Comparison of ENCODE assay signal across 9 mouse cellular contexts in the genomic region with DNA sequence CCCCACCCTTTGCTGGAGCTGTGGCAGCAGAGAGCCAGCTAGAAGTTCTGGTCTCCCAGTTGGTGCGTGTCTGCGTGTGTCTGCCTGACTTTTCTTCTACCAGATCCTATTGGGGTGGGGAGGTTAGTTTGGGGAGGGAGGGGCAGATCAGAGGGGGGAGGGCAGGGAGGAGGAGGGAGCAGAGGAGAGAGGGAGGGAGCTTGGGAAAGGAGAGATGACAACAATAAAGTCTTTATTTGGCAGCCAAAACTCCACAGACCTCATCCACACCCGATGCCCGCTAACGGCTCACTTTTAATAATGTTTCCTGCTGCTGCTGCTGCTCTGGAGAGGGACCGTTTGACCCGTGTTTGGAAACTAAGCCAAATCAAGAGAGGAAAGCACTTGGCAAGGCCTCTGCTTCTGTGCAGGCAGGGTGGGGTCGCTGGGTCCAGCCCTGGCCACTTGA. TPM values are rescaled to one million over a fixed set of nuclear protein-coding genes. Genes with fewer than 3 reads are reported as not detected.
DNase-seq lines count a peak whose midpoint lies in the region; ATAC-seq and TF ChIP-seq lines count a peak whose summit lies in the region.
"Had no signal": no experiment of that assay in that cellular context is flagged by ENCODE, and none has a peak within 500 bp of the region (broad histone marks: within the 10 kb centered on the region; RNA-seq: fewer than 3 reads in every experiment).

TSS of gene Prelp (minus strand) at position 111 of the 448 bp plus-strand sequence.

- no peak within 1 kb of the TSS for H3K4me2 ChIP-seq in liver, embryonic 12.5 days
- H3K4me2 ChIP-seq in forebrain, embryonic 13.5 days = peak within 1 kb of the TSS; percentile 24
- H3K4me2 ChIP-seq in limb, embryonic 14.5 days (replicated peaks; ENCODE audit: low read depth, low read length, severe bottlenecking) = peak within 1 kb of the TSS; percentile 35
- peak within 1 kb of the TSS; percentile 14; the same call in 1 of the 2 replicates for H3K4me2 ChIP-seq in neural tube, embryonic 14.5 days (ENCODE audit: low read depth, low read length)

- H3K9me3 ChIP-seq in liver, embryonic 12.5 days (replicated peaks) = no peaks in the 10 kb centered on the region
- no peaks in the 10 kb centered on the region for H3K9me3 ChIP-seq in forebrain, embryonic 13.5 days (replicated peaks)
- H3K9me3 ChIP-seq in hindbrain, embryonic 10.5 days = 0 out of 2 replicates have a peak, but pooled peaks cover under 1% of the 10 kb centered on the region
- no peaks in the 10 kb centered on the region for H3K9me3 ChIP-seq in limb, embryonic 14.5 days (ENCODE audit: control insufficient read depth, low read length)
- no peaks in the 10 kb centered on the region for H3K9me3 ChIP-seq in neural tube, embryonic 14.5 days (ENCODE audit: control insufficient read depth, low read length)

- H3K4me1 ChIP-seq in liver, embryonic 12.5 days = peaks cover 24% of the 10 kb centered on the region
- peaks cover 51% of the 10 kb centered on the region for H3K4me1 ChIP-seq in forebrain, embryonic 13.5 days
- peaks cover 56% of the 10 kb centered on the region for H3K4me1 ChIP-seq in hindbrain, embryonic 10.5 days (replicated peaks)
- peaks cover 35% of the 10 kb centered on the region for H3K4me1 ChIP-seq in limb, embryonic 14.5 days (ENCODE audit: control insufficient read depth, insufficient read depth, low read length)
- peaks cover 14% of the 10 kb centered on the region for H3K4me1 ChIP-seq in neural tube, embryonic 14.5 days (ENCODE audit: control insufficient read depth, insufficient read depth, low read length)

- H3K36me3 ChIP-seq in liver, embryonic 12.5 days = no peaks in the 10 kb centered on the region
- no peaks in the 10 kb centered on the region for H3K36me3 ChIP-seq in forebrain, embryonic 13.5 days (ENCODE audit: poor library complexity, severe bottlenecking)
- H3K36me3 ChIP-seq in hindbrain, embryonic 10.5 days = no peaks in the 10 kb centered on the region
- H3K36me3 ChIP-seq in limb, embryonic 14.5 days (ENCODE audit: control insufficient read depth, insufficient read depth, low read length) = no peaks in the 10 kb centered on the region
- no peaks in the 10 kb centered on the region for H3K36me3 ChIP-seq in neural tube, embryonic 14.5 days (ENCODE audit: control insufficient read depth, insufficient read depth, low read length)
- H3K36me3 ChIP-seq: G1E had no signal

- ATAC-seq in liver, embryonic 12.5 days = no peak
- no peak; the same call in 1 of the 2 replicates for ATAC-seq in forebrain, embryonic 13.5 days
- peak; percentile 69; the same call in 1 of the 2 replicates for ATAC-seq in limb, embryonic 14.5 days (ENCODE audit: low FRiP score, low read depth)
- ATAC-seq in neural tube, embryonic 14.5 days (ENCODE audit: low read depth) = 0 out of 2 replicates have a peak, but pooled peaks have one; percentile 22

- DNase-seq in liver = no peak
- DNase-seq in hindbrain, embryonic 10.5 days (ENCODE audit: low spot score) = no peak
- peak; percentile 71 for DNase-seq in limb, embryonic 14.5 days (ENCODE audit: low spot score)
- no peak for DNase-seq in thymus, postnatal 25 days
- no peak for DNase-seq in thymus, postnatal 36 days

- H3K9ac ChIP-seq in liver, embryonic 12.5 days = peak within 1 kb of the TSS; percentile 13; the same call in 1 of the 2 replicates
- H3K9ac ChIP-seq in forebrain, embryonic 13.5 days = no peak within 1 kb of the TSS
- H3K9ac ChIP-seq in limb, embryonic 14.5 days (ENCODE audit: low read depth, low read length, severe bottlenecking) = peak within 1 kb of the TSS; percentile 37
- H3K9ac ChIP-seq in neural tube, embryonic 14.5 days (replicated peaks; ENCODE audit: low read depth, low read length) = no peak within 1 kb of the TSS

- H3K4me3 ChIP-seq in liver, embryonic 12.5 days = no peak within 1 kb of the TSS
- no peak within 1 kb of the TSS for H3K4me3 ChIP-seq in forebrain, embryonic 13.5 days
- H3K4me3 ChIP-seq in hindbrain, embryonic 10.5 days = no peak within 1 kb of the TSS
- H3K4me3 ChIP-seq in limb, embryonic 14.5 days (replicated peaks; ENCODE audit: low read length) = peak within 1 kb of the TSS; percentile 18
- H3K4me3 ChIP-seq in neural tube, embryonic 14.5 days (ENCODE audit: low read depth, low read length) = no peak within 1 kb of the TSS

- TF ChIP-seq POLR2A in limb, embryonic 14.5 days (IDR thresholded peaks at IDR 0.05; ENCODE audit: borderline replicate concordance, extremely low read depth, insufficient read depth, insufficient read length) = no peak

- H3K27me3 ChIP-seq in liver, embryonic 12.5 days (replicated peaks) = peaks cover 41% of the 10 kb centered on the region
- no peaks in the 10 kb centered on the region for H3K27me3 ChIP-seq in forebrain, embryonic 13.5 days
- H3K27me3 ChIP-seq in hindbrain, embryonic 10.5 days (ENCODE audit: insufficient read depth, poor library complexity, severe bottlenecking) = peaks cover 18% of the 10 kb centered on the region; the same call in 1 of the 2 replicates
- no peaks in the 10 kb centered on the region for H3K27me3 ChIP-seq in limb, embryonic 14.5 days (ENCODE audit: control insufficient read depth, insufficient read depth, low read length)
- H3K27me3 ChIP-seq in neural tube, embryonic 14.5 days (ENCODE audit: control insufficient read depth, insufficient read depth, low read length) = no peaks in the 10 kb centered on the region

- no peak within 1 kb of the TSS for H3K27ac ChIP-seq in liver, embryonic 12.5 days
- peak within 1 kb of the TSS; percentile 20 for H3K27ac ChIP-seq in forebrain, embryonic 13.5 days
- peak within 1 kb of the TSS; percentile 77 for H3K27ac ChIP-seq in hindbrain, embryonic 10.5 days
- H3K27ac ChIP-seq in limb, embryonic 14.5 days (replicated peaks; ENCODE audit: low read depth, low read length) = peak within 1 kb of the TSS; percentile 58
- peak within 1 kb of the TSS; percentile 22; the same call in 1 of the 2 replicates for H3K27ac ChIP-seq in neural tube, embryonic 14.5 days (ENCODE audit: low read depth, low read length)

- 55% methylated on average over 8 of the region's 8 CpGs for WGBS in liver, embryonic 12.5 days (ENCODE audit: insufficient replicate concordance)
- 3% methylated on average over 8 of the region's 8 CpGs for WGBS in forebrain, embryonic 13.5 days
- WGBS in hindbrain, embryonic 10.5 days = 32% methylated on average over 8 of the region's 8 CpGs
- WGBS in limb, embryonic 14.5 days = 9% methylated on average over 8 of the region's 8 CpGs
- WGBS in neural tube, embryonic 14.5 days = 18% methylated on average over 8 of the region's 8 CpGs

RNA-seq across cellular contexts. Expression of gene Prelp, which starts in this region (rescaled TPM):
- polyA plus RNA-seq in liver, embryonic 12.5 days (2016; fragmentation: Nextera tagmentation; extraction: Ambion mirVana) = 0.69 and 0.81 TPM in 2 replicates
- 1.3 and 3.1 TPM in 2 replicates for polyA plus RNA-seq in forebrain, embryonic 13.5 days (2015; fragmentation: Nextera tagmentation; extraction: Ambion mirVana)
- 0.71 and 1.7 TPM in 2 replicates for polyA plus RNA-seq in hindbrain, embryonic 10.5 days (2016; fragmentation: Nextera tagmentation; extraction: Ambion mirVana)
- polyA plus RNA-seq in limb, embryonic 14.5 days (2012; rRNA removed) = 24.5 and 30.3 TPM in 2 replicates
- 13.9 TPM in 2 replicates for polyA plus RNA-seq in limb, embryonic 14.5 days (2014; fragmentation: Nextera tagmentation; extraction: Ambion mirVana)
- 8.0 and 10.2 TPM in 2 replicates for polyA plus RNA-seq in neural tube, embryonic 14.5 days (2014; fragmentation: Nextera tagmentation; extraction: Ambion mirVana)

Comparison
In these comparisons a context has a peak if more than half of its experiments do, and no peak if none do; other contexts are left out.
1. ATAC-seq: peak in limb, embryonic 14.5 days (single experiment) and neural tube, embryonic 14.5 days (single experiment); none in liver, embryonic 12.5 days (single experiment) and forebrain, embryonic 13.5 days (single experiment).
2. H3K9ac ChIP-seq: peak in liver, embryonic 12.5 days (single experiment) and limb, embryonic 14.5 days (single experiment); none in forebrain, embryonic 13.5 days (single experiment) and neural tube, embryonic 14.5 days (single experiment).